Comparison of ENCODE assay signal across 23 mouse cellular contexts in the genomic region with DNA sequence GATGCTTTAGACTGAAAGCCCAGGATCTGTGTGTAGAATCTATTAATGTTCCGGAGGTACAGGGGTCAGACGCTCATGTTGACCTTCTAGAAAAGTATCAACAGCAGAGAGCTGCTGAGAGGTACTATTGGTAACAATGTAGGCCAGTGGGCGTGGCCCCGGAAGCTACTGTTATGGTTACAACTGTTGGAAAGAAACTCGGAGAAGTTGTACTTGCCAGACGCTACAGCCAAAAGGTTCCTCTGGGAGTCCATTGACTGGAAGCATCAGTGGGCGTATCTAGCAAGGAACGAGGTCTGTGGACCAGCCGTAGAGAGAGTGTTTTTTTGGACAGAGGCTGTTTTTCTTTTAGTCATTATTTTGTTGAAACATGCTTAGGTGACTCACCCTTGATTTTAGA. TPM values are rescaled to one million over a fixed set of nuclear protein-coding genes. Genes with fewer than 3 reads are reported as not detected.
A peak's percentile ranks its signal among the peaks of the same experiment; 100 is the strongest.
DNase-seq lines count a peak whose midpoint lies in the region; TF ChIP-seq lines count a peak whose summit lies in the region.
"Had no signal": no experiment of that assay in that cellular context is flagged by ENCODE, and none has a peak within 500 bp of the region (broad histone marks: within the 10 kb centered on the region; RNA-seq: fewer than 3 reads in every experiment).

No protein-coding gene starts in this region.

- TF ChIP-seq CTCF in gastrocnemius, adult 2 months (IDR thresholded peaks at IDR 0.05) = no peak

- H3K4me3 ChIP-seq in gastrocnemius, adult 2 months = no peak overlapping the region
- H3K4me3 ChIP-seq: layer of hippocampus, adult 2 months; megakaryocyte, embryonic 14.5 days; neural tube, embryonic 13.5 days had no signal

- H3K27ac ChIP-seq in gastrocnemius, adult 2 months = peak overlapping the region; percentile 51; the same call in 1 of the 2 replicates
- H3K27ac ChIP-seq: layer of hippocampus, adult 2 months; neural tube, embryonic 13.5 days had no signal

- intact Hi-C loops in gastrocnemius, adult 2 months (cut with DNase I) = no loop called here

- DNase-seq in adrenal gland, postnatal 14 days = peak; percentile 25
- DNase-seq in adrenal gland, adult 8-10 months = no peak
- DNase-seq in gastrocnemius, adult 2 months = peak; percentile 80
- peak; percentile 69 to 79 for DNase-seq in heart, adult 9 months (ENCODE audit: low spot score in 2 of 2)
- DNase-seq in skeletal muscle tissue, adult 2 months (ENCODE audit: low read depth, low spot score) = peak; percentile 63
- DNase-seq in spleen, postnatal 4 days (ENCODE audit: low spot score in 2 of 2) = no peak
- DNase-seq in right cerebral cortex, postnatal 4 days = no peak
- DNase-seq in cerebellum, adult 11 months = no peak
- DNase-seq: cerebellum, postnatal 25 days; embryo, embryonic 11 days; kidney, adult 2 months; kidney, postnatal 10 days; left cerebral cortex, postnatal 4 days; liver; midbrain, embryonic 14.5 days; right cerebral cortex, adult 18-20 months; spleen, adult 18-20 months; thymus, adult 2 months had no signal

RNA-seq across cellular contexts. Expression of gene Ccn2, which starts 14.5 kb away (rescaled TPM):
- total RNA-seq in adrenal gland, postnatal 14 days (2021) = 34.8 and 45.0 TPM in 2 replicates
- total RNA-seq in adrenal gland, adult 8-10 months (2022) = 100 to 1,000 TPM in 1 of 4 experiments, 10 to 100 TPM in 3; 82.1 to 126 (median 92.0) TPM
- 10 to 100 TPM; 14.6 to 65.9 TPM for total RNA-seq in gastrocnemius, adult 2 months (2021)
- total RNA-seq: granulocyte monocyte progenitor cell, adult 5-6 weeks; MEL had no signal

Comparison
In these comparisons a context has a peak if more than half of its experiments do, and no peak if none do; other contexts are left out.
1. DNase-seq: peak in adrenal gland, postnatal 14 days (single experiment), gastrocnemius, adult 2 months (single experiment), heart, adult 9 months (2 of 2) and skeletal muscle tissue, adult 2 months (single experiment); none in adrenal gland, adult 8-10 months (single experiment), spleen, postnatal 4 days (0 of 2), right cerebral cortex, postnatal 4 days (single experiment) and cerebellum, adult 11 months (single experiment).